Mouse (Mus musculus): ENCODE results near the gene Ywhaq. TPM values are rescaled to one million over a fixed set of nuclear protein-coding genes. Genes with fewer than 3 reads are reported as not detected.
A peak's percentile ranks its signal among the peaks of the same experiment; 100 is the strongest.

Ywhaq gene
- polyA plus RNA-seq, 1 experiment from 2014 or later, result 427 TPM

DNA sequence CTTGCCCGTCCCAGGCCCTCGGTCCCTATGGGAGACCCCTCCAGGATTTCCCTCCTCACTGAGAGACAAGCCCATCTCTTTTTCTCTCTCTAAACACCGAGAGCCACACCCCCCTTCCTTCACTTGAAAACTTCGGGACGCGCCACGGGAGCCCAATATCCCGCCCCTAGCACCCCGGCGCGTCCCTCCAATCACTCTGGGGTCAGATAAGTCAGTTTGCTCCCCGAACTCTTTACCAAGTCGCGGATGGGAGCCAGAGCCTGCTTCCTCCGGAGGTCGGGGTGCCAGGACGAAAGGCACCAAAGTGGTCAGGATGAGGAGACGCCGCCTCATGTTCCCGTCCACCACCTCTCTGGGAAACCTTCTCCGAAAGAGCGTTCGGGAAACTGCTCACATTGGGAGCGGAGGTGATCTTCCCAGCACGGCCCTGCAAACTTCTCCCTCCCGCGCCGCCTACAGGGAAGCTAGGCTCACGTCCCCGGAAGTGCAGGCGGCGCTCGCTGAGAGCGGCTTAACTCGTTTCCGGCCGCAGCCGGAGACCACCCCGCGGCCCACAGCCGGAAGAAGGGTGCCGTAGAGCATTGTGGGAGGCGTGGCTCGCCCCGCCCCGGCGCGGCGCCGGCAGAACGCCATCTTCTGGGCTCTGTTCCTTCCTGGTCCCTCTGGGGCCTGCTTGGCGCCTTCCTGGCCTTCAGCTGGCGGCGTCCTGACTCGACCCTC lies 44.2 kb downstream of the Ywhaq start, which contains the start of gene Adam17:
Gene Adam17 (minus strand): TSS at position 533 of the 720 bp plus-strand sequence.
- Histone ChIP-seq H3K27ac (replicated peaks in 1 of 2; ENCODE audit: control insufficient read depth in 1 of 2, insufficient read depth in 1 of 2, low read depth in 2 of 2, low read length in 2 of 2) (peak within 1 kb of the TSS; percentile 92 to 95), H3K4me2 (ENCODE audit: low read length) (peak within 1 kb of the TSS; percentile 74), H3K4me1 (ENCODE audit: control insufficient read depth in 2 of 2, insufficient read depth in 2 of 2, low read length in 2 of 2) (peaks cover 0 to 5% of the 10 kb centered on the region in 2 experiments; a peak in 2 of 4 replicates), H3K4me3 (ENCODE audit: control insufficient read depth in 1 of 2, insufficient read depth in 1 of 2, low read depth in 1 of 2, low read length in 2 of 2) (peak within 1 kb of the TSS; percentile 65 to 78), H3K36me3 (ENCODE audit: control insufficient read depth, insufficient read depth, low read length) (peaks cover 5% of the 10 kb centered on the region; the same call in 1 of the 2 replicates), H3K9me3 (ENCODE audit: control insufficient read depth, low read length) (no peaks in the 10 kb centered on the region), H3K9ac (ENCODE audit: low read length) (peak within 1 kb of the TSS; percentile 81), H3K27me3 (ENCODE audit: control insufficient read depth, insufficient read depth, low read length) (no peaks in the 10 kb centered on the region)
- ATAC-seq (ENCODE audit: insufficient number of reproducible peaks, insufficient read depth, low FRiP score, low read depth), result peak; percentile 98
- under 1% methylated on average over 55 of the region's 55 CpGs for WGBS

DNA sequence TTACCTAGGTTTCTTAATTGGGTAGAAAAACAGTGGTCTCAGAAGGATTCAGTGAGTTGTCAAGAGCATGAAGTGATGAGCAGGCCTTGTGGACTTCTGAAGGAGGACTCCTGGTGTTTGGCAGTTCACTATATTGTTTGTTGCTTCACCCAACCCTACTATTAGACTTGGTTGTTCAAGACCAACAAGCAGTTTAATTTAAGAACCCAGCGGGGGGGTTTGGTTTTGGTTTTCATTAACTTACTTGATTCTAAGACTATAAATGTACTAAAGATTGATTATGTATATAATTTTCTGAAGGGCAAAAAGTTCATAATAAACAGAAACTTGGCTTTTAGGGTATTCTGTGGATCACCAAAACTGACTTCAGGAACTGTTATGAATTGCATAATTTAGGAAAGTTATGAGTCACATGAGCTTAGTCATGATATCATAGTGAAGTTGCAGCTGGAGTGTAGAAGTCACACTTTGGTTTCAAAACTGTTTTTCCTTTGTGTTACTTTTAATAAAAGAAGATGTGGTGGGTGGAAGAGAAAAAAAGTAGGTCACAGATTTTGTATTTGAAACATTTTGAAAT lies 47.3 kb downstream of the Ywhaq start:
- ATAC-seq (ENCODE audit: insufficient number of reproducible peaks, insufficient read depth, low FRiP score, low read depth), result no peak
- Histone ChIP-seq H3K9me3 (ENCODE audit: control insufficient read depth, low read length) (no peaks in the 10 kb centered on the region), H3K9ac (ENCODE audit: low read length) (no peak overlapping the region), H3K27ac (replicated peaks in 1 of 2; ENCODE audit: control insufficient read depth in 1 of 2, insufficient read depth in 1 of 2, low read depth in 2 of 2, low read length in 2 of 2) (no peak overlapping the region), H3K4me3 (ENCODE audit: control insufficient read depth in 1 of 2, insufficient read depth in 1 of 2, low read depth in 1 of 2, low read length in 2 of 2) (no peak overlapping the region), H3K27me3 (ENCODE audit: control insufficient read depth, insufficient read depth, low read length) (no peaks in the 10 kb centered on the region), H3K36me3 (ENCODE audit: control insufficient read depth, insufficient read depth, low read length) (peaks cover 5% of the 10 kb centered on the region; the same call in 1 of the 2 replicates), H3K4me1 (ENCODE audit: control insufficient read depth in 2 of 2, insufficient read depth in 2 of 2, low read length in 2 of 2) (peaks cover 0 to 5% of the 10 kb centered on the region in 2 experiments; a peak in 2 of 4 replicates), H3K4me2 (ENCODE audit: low read length) (no peak overlapping the region)
- 97% methylated on average over 1 of the region's 1 CpGs for WGBS

DNA sequence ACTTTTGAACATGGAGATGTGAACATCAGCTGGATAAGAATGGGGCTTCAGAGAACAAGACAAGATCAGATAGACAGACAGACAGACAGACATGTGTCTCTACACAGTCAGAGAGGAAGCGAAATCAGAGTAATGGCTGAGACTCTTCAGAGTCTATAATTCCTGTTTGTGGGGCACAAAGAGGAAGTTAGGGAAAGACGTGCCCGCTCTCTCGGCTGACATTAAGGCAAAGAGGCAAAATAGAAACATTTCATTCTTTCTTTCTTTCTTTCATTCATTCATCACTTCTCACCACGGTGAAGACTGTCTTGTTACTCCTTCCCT lies 48.4 kb downstream of the Ywhaq start:
- H3K9me3 ChIP-seq (ENCODE audit: control insufficient read depth, low read length), result no peaks in the 10 kb centered on the region
- H3K27ac ChIP-seq (replicated peaks in 1 of 2; ENCODE audit: control insufficient read depth in 1 of 2, insufficient read depth in 1 of 2, low read depth in 2 of 2, low read length in 2 of 2), result no peak overlapping the region
- peaks cover 5% of the 10 kb centered on the region; the same call in 1 of the 2 replicates for H3K36me3 ChIP-seq (ENCODE audit: control insufficient read depth, insufficient read depth, low read length)
- no peak overlapping the region for H3K9ac ChIP-seq (ENCODE audit: low read length)
- 89% methylated on average over 5 of the region's 5 CpGs for WGBS
- H3K27me3 ChIP-seq (ENCODE audit: control insufficient read depth, insufficient read depth, low read length), result no peaks in the 10 kb centered on the region
- no peak for ATAC-seq (ENCODE audit: insufficient number of reproducible peaks, insufficient read depth, low FRiP score, low read depth)
- no peak overlapping the region for H3K4me3 ChIP-seq (ENCODE audit: control insufficient read depth in 1 of 2, insufficient read depth in 1 of 2, low read depth in 1 of 2, low read length in 2 of 2)
- H3K4me1 ChIP-seq (ENCODE audit: control insufficient read depth in 2 of 2, insufficient read depth in 2 of 2, low read length in 2 of 2), result peaks cover 0 to 5% of the 10 kb centered on the region in 2 experiments; a peak in 2 of 4 replicates
- H3K4me2 ChIP-seq (ENCODE audit: low read length), result no peak overlapping the region

DNA sequence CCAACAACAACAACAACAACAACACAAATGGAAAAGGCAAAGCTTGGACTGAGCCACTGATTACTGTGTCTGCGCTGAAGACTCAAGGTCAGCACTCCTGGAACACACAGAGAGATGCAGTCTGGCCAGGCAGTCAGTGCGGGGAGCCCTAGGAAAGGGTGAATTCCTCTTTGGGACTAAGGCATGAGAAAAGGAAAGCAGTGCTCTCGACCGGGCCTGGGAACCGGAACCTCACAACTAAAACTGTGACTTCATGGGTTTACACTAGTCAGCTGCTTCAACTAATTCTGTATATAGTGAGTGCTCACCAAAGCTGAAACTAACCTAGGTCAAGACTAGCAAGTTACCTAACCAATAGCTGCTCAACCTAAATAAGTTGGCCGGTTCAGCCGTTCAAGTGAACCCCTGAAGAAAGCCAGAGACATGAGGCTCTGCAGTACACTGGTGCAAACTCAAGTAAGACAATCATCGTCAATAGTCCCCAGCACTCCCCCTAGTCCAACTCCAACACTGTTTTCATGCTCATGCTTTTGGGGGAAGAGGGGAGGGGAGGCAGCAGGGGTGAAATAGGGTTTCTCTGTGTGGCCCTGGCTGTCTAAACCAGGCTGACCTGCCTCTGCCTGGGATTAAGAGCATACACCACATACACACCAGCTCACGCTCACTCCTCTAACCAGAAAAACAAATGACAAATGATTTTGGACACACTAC lies 48.9 kb downstream of the Ywhaq start:
- no peak overlapping the region for H3K4me3 ChIP-seq (ENCODE audit: control insufficient read depth in 1 of 2, insufficient read depth in 1 of 2, low read depth in 1 of 2, low read length in 2 of 2)
- H3K9ac ChIP-seq (ENCODE audit: low read length), result no peak overlapping the region
- 86% methylated on average over 9 of the region's 9 CpGs for WGBS
- H3K27ac ChIP-seq (replicated peaks in 1 of 2; ENCODE audit: control insufficient read depth in 1 of 2, insufficient read depth in 1 of 2, low read depth in 2 of 2, low read length in 2 of 2), result no peak overlapping the region
- H3K9me3 ChIP-seq (ENCODE audit: control insufficient read depth, low read length), result no peaks in the 10 kb centered on the region
- H3K4me2 ChIP-seq (ENCODE audit: low read length), result no peak overlapping the region
- H3K36me3 ChIP-seq (ENCODE audit: control insufficient read depth, insufficient read depth, low read length), result peaks cover 5% of the 10 kb centered on the region; the same call in 1 of the 2 replicates
- no peak for ATAC-seq (ENCODE audit: insufficient number of reproducible peaks, insufficient read depth, low FRiP score, low read depth)
- H3K27me3 ChIP-seq (ENCODE audit: control insufficient read depth, insufficient read depth, low read length), result no peaks in the 10 kb centered on the region
- peaks cover 0 to 5% of the 10 kb centered on the region in 2 experiments; a peak in 2 of 4 replicates for H3K4me1 ChIP-seq (ENCODE audit: control insufficient read depth in 2 of 2, insufficient read depth in 2 of 2, low read length in 2 of 2)

- Histone ChIP-seq H3K36me3 (ENCODE audit: control insufficient read depth, insufficient read depth, low read length) (peaks cover 14% of the 10 kb centered on the region), H3K27ac (replicated peaks in 1 of 2; ENCODE audit: control insufficient read depth in 1 of 2, insufficient read depth in 1 of 2, low read depth in 2 of 2, low read length in 2 of 2) (no peak overlapping the region), H3K27me3 (ENCODE audit: control insufficient read depth, insufficient read depth, low read length) (no peaks in the 10 kb centered on the region), H3K9ac (ENCODE audit: low read length) (no peak overlapping the region), H3K9me3 (ENCODE audit: control insufficient read depth, low read length) (no peaks in the 10 kb centered on the region), H3K4me2 (ENCODE audit: low read length) (no peak overlapping the region), H3K4me1 (ENCODE audit: control insufficient read depth in 2 of 2, insufficient read depth in 2 of 2, low read length in 2 of 2) (no peaks in the 10 kb centered on the region; a peak in 1 of 4 replicates), H3K4me3 (ENCODE audit: control insufficient read depth in 1 of 2, insufficient read depth in 1 of 2, low read depth in 1 of 2, low read length in 2 of 2) (no peak overlapping the region)
- ATAC-seq (ENCODE audit: insufficient number of reproducible peaks, insufficient read depth, low FRiP score, low read depth), result no peak
- WGBS, result 71% methylated on average over 10 of the region's 10 CpGs
Observed at GRCm38 (mm10) chr12:21364624-21365435, 52.6 kb downstream of the Ywhaq start.

GRCm38 (mm10) chr12:21363195-21363594 lies 54.2 kb downstream of the Ywhaq start:
- Histone ChIP-seq H3K36me3 (ENCODE audit: control insufficient read depth, insufficient read depth, low read length) (peaks cover 11% of the 10 kb centered on the region), H3K27ac (replicated peaks in 1 of 2; ENCODE audit: control insufficient read depth in 1 of 2, insufficient read depth in 1 of 2, low read depth in 2 of 2, low read length in 2 of 2) (no peak overlapping the region), H3K4me1 (ENCODE audit: control insufficient read depth in 2 of 2, insufficient read depth in 2 of 2, low read length in 2 of 2) (no peaks in the 10 kb centered on the region; a peak in 1 of 4 replicates), H3K9ac (ENCODE audit: low read length) (no peak overlapping the region), H3K4me2 (ENCODE audit: low read length) (no peak overlapping the region), H3K4me3 (ENCODE audit: control insufficient read depth in 1 of 2, insufficient read depth in 1 of 2, low read depth in 1 of 2, low read length in 2 of 2) (no peak overlapping the region), H3K9me3 (ENCODE audit: control insufficient read depth, low read length) (no peaks in the 10 kb centered on the region), H3K27me3 (ENCODE audit: control insufficient read depth, insufficient read depth, low read length) (no peaks in the 10 kb centered on the region)
- ATAC-seq (ENCODE audit: insufficient number of reproducible peaks, insufficient read depth, low FRiP score, low read depth), result no peak
- 93% methylated on average over 3 of the region's 3 CpGs for WGBS

DNA sequence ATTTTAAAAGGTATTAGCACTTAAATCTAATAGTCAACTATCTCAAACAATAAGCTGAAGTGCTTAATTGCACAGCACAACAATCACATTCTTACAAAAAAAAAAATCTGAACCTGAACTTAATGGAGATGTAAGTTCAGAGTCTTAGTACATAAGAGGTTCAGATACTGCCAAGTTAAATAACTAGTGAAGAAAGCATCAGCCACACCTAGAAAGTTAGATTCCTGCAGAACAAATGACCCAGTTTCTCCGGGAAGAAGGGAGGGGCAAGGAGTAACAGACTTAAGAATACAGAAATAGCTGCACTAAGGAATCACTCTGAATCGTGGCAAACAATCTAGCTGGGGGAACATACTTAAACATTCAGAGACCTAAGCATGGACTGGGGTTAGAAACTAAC lies 54.8 kb downstream of the Ywhaq start:
- no peak for ATAC-seq (ENCODE audit: insufficient number of reproducible peaks, insufficient read depth, low FRiP score, low read depth)
- no peak overlapping the region for H3K9ac ChIP-seq (ENCODE audit: low read length)
- no peaks in the 10 kb centered on the region for H3K9me3 ChIP-seq (ENCODE audit: control insufficient read depth, low read length)
- no peak overlapping the region for H3K4me3 ChIP-seq (ENCODE audit: control insufficient read depth in 1 of 2, insufficient read depth in 1 of 2, low read depth in 1 of 2, low read length in 2 of 2)
- H3K4me2 ChIP-seq (ENCODE audit: low read length), result no peak overlapping the region
- H3K27me3 ChIP-seq (ENCODE audit: control insufficient read depth, insufficient read depth, low read length), result no peaks in the 10 kb centered on the region
- peaks cover 14% of the 10 kb centered on the region for H3K36me3 ChIP-seq (ENCODE audit: control insufficient read depth, insufficient read depth, low read length)
- WGBS, result 49% methylated on average over 2 of the region's 2 CpGs
- H3K4me1 ChIP-seq (ENCODE audit: control insufficient read depth in 2 of 2, insufficient read depth in 2 of 2, low read length in 2 of 2), result no peaks in the 10 kb centered on the region; a peak in 1 of 4 replicates
- H3K27ac ChIP-seq (replicated peaks in 1 of 2; ENCODE audit: control insufficient read depth in 1 of 2, insufficient read depth in 1 of 2, low read depth in 2 of 2, low read length in 2 of 2), result no peak overlapping the region
